Mouse (Mus musculus): ENCODE data around the gene Ptprg.

DNA sequence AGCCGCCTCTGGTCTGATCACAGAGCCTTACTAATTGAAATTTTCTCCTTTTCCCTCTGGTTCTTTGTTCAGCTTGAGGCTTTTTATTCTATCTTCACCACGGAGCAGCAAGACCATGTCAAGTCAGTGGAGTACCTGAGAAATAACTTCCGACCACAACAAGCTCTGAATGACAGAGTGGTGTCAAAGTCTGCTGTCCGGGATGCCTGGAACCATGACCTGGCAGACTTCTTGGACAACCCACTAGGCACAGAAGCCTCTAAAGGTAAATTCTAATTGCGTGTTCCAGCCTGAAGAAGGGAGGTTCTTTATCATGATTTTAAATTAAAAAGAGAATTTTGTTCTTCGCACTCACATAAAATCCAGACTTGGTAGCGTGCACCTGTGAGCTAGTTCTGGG is 568.6 kb downstream of the Ptprg start:
- TF ChIP-seq NANOG (IDR thresholded peaks at IDR 0.05; ENCODE audit: borderline replicate concordance, low read length) (no peak), CTCF (conservative IDR thresholded peaks at IDR 0.05; ENCODE audit: low read length) (no peak), POU5F1 (IDR thresholded peaks at IDR 0.05; ENCODE audit: borderline replicate concordance, low read length) (no peak)

Data from E14TG2a.4 (cell line).